Mouse (Mus musculus) neural tube, embryonic 12.5 days (tissue): Measurements from ENCODE around the gene Lrp1. TPM values are rescaled to one million over a fixed set of nuclear protein-coding genes. Genes with fewer than 3 reads are reported as not detected.

ENCODE experiments used
- ATAC-seq: fragments of 200-750 bp; cut with Nextera tagmentation; 2 replicates; pipeline ENCODE4 v1.8.0; 2017; ENCODE audit warnings: low read depth, mild to moderate bottlenecking, moderate TSS enrichment, moderate library complexity; ENCODE audit not compliant: low FRiP score
- H3K27ac ChIP-seq: fragments of 300-500 bp; sonication (generic); 2 replicates; pipeline ENCODE4 v1.5.1; 2016
- H3K27me3 ChIP-seq: fragments of 300-500 bp; sonication (generic); replicated peaks from 2 replicates; pipeline ENCODE4 v1.6.1; 2016; ENCODE audit warnings: mild to moderate bottlenecking
- H3K36me3 ChIP-seq: fragments of 300-500 bp; sonication (generic); 2 replicates; pipeline ENCODE4 v1.6.1; 2016; ENCODE audit warnings: mild to moderate bottlenecking
- H3K4me1 ChIP-seq: fragments of 300-500 bp; sonication (generic); 2 replicates; pipeline ENCODE4 v1.6.1; 2016
- H3K4me2 ChIP-seq: fragments of 300-500 bp; sonication (generic); replicated peaks from 2 replicates; pipeline ENCODE4 v1.6.1; 2016; ENCODE audit warnings: mild to moderate bottlenecking
- H3K4me3 ChIP-seq: fragments of 300-500 bp; sonication (generic); 2 replicates; pipeline ENCODE4 v1.5.1; 2016
- H3K9ac ChIP-seq: fragments of 300-500 bp; sonication (generic); 2 replicates; pipeline ENCODE4 v1.6.1; 2016; ENCODE audit warnings: mild to moderate bottlenecking
- H3K9me3 ChIP-seq: fragments of 300-500 bp; sonication (generic); 2 replicates; pipeline ENCODE4 v1.6.1; 2016; ENCODE audit warnings: mild to moderate bottlenecking
- WGBS: fragments of 180-500 bp; shearing (Covaris S2); methylation state at CpG from one replicate; pipeline ENCODE4 v1.1.7; 2016; 5-methylcytosine and 5-hydroxymethylcytosine counted together
- polyA plus RNA-seq: library from polyadenylated mRNA; unstranded; fragments of >200 nt; fragmentation: Nextera tagmentation; extraction: Ambion mirVana; gene quantifications from 2 replicates; pipeline ENCODE4 v1.2.1, GENCODE M21; 2016

Gene Lrp1
- polyA plus RNA-seq, 1 experiment from 2014 or later: 96.0 TPM

GRCm38 (mm10) chr10:127609415-127610065, 11.4 kb downstream of the Lrp1 start:
- H3K27ac ChIP-seq: no peak overlapping the region
- peaks cover 7% of the 10 kb centered on the region for H3K4me1 ChIP-seq
- no peaks in the 10 kb centered on the region for H3K9me3 ChIP-seq
- peaks cover 79% of the 10 kb centered on the region for H3K36me3 ChIP-seq
- 82% methylated on average over 9 of the region's 9 CpGs for WGBS
- ATAC-seq: no peak
- H3K4me3 ChIP-seq: no peak overlapping the region
- no peak overlapping the region for H3K4me2 ChIP-seq
- H3K27me3 ChIP-seq: no peaks in the 10 kb centered on the region
- no peak overlapping the region for H3K9ac ChIP-seq

DNA sequence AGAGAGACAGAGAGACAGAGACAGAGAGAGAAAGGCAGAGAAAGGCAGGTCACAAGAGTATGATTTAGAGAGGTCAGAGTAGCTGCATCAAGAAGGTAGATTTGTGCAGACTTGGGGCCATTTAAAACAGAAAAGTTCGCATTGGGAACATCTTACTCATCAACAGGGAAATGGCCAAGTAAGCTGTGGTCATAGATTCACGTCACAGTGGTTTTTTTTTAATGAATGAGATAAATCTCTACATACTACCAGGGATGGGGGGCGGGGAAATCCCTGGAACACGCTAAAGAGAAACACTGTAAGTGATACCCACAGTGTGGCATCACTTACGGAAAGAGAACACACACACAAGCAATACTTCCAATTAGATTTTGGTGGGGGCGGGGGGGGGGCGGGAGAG, 13.9 kb downstream of the Lrp1 start:
- no peak overlapping the region for H3K9ac ChIP-seq
- H3K36me3 ChIP-seq: peaks cover 97% of the 10 kb centered on the region
- no peak for ATAC-seq
- H3K4me3 ChIP-seq: no peak overlapping the region
- H3K9me3 ChIP-seq: no peaks in the 10 kb centered on the region
- H3K4me1 ChIP-seq: no peaks in the 10 kb centered on the region
- no peak overlapping the region for H3K4me2 ChIP-seq
- WGBS: 85% methylated on average over 7 of the region's 7 CpGs
- no peaks in the 10 kb centered on the region for H3K27me3 ChIP-seq
- no peak overlapping the region for H3K27ac ChIP-seq

GRCm38 (mm10) chr10:127605756-127606155, 15.2 kb downstream of the Lrp1 start:
- H3K9ac ChIP-seq: no peak overlapping the region
- peaks cover 96% of the 10 kb centered on the region for H3K36me3 ChIP-seq
- H3K4me1 ChIP-seq: no peaks in the 10 kb centered on the region
- no peak for ATAC-seq
- H3K27ac ChIP-seq: no peak overlapping the region
- WGBS: 94% methylated on average over 9 of the region's 9 CpGs
- no peak overlapping the region for H3K4me2 ChIP-seq
- H3K9me3 ChIP-seq: no peaks in the 10 kb centered on the region
- no peak overlapping the region for H3K4me3 ChIP-seq
- no peaks in the 10 kb centered on the region for H3K27me3 ChIP-seq

DNA sequence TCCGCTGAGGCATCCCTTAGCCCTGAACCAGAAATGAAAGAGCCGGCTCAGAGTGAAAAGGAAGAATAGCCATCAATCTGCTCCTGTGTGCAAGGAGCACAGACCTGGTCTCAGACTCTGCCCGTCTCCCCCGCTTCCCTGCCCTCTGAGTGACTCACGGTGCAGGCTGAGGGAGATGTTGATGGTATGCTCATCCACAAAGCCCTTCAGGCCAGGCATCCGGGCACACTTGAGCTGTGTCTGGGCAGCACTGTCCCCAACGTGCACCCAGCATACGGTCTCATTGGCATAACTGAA, 15.7 kb downstream of the Lrp1 start:
- no peak overlapping the region for H3K4me2 ChIP-seq
- no peak overlapping the region for H3K4me3 ChIP-seq
- H3K9me3 ChIP-seq: no peaks in the 10 kb centered on the region
- H3K9ac ChIP-seq: no peak overlapping the region
- 85% methylated on average over 8 of the region's 8 CpGs for WGBS
- H3K27ac ChIP-seq: no peak overlapping the region
- ATAC-seq: no peak
- H3K27me3 ChIP-seq: no peaks in the 10 kb centered on the region
- H3K36me3 ChIP-seq: peaks cover 96% of the 10 kb centered on the region
- H3K4me1 ChIP-seq: no peaks in the 10 kb centered on the region

GRCm38 (mm10) chr10:127604465-127605250, 16.3 kb downstream of the Lrp1 start:
- no peak for ATAC-seq
- Histone ChIP-seq H3K27me3 (no peaks in the 10 kb centered on the region), H3K9ac (no peak overlapping the region), H3K27ac (no peak overlapping the region), H3K4me1 (no peaks in the 10 kb centered on the region), H3K9me3 (no peaks in the 10 kb centered on the region), H3K4me3 (no peak overlapping the region), H3K4me2 (no peak overlapping the region), H3K36me3 (peaks cover 94% of the 10 kb centered on the region)
- WGBS: 69% methylated on average over 15 of the region's 15 CpGs

GRCm38 (mm10) chr10:127603437-127604371, 17.2 kb downstream of the Lrp1 start:
- no peak overlapping the region for H3K27ac ChIP-seq
- 79% methylated on average over 13 of the region's 13 CpGs for WGBS

GRCm38 (mm10) chr10:127602194-127602593, 18.8 kb downstream of the Lrp1 start:
- no peaks in the 10 kb centered on the region for H3K9me3 ChIP-seq
- peaks cover 12% of the 10 kb centered on the region for H3K4me1 ChIP-seq
- no peak overlapping the region for H3K27ac ChIP-seq
- 96% methylated on average over 6 of the region's 6 CpGs for WGBS
- H3K36me3 ChIP-seq: peaks cover 89% of the 10 kb centered on the region
- no peak overlapping the region for H3K9ac ChIP-seq
- H3K27me3 ChIP-seq: no peaks in the 10 kb centered on the region
- no peak overlapping the region for H3K4me3 ChIP-seq
- no peak overlapping the region for H3K4me2 ChIP-seq
- ATAC-seq: no peak

More at GRCm38 (mm10) chr10:127603437-127604371, 17.2 kb downstream of the Lrp1 start:
- Histone ChIP-seq H3K4me3 (no peak overlapping the region), H3K9ac (no peak overlapping the region), H3K9me3 (no peaks in the 10 kb centered on the region), H3K4me1 (no peaks in the 10 kb centered on the region), H3K4me2 (no peak overlapping the region), H3K36me3 (peaks cover 93% of the 10 kb centered on the region), H3K27me3 (no peaks in the 10 kb centered on the region)
- no peak for ATAC-seq

DNA sequence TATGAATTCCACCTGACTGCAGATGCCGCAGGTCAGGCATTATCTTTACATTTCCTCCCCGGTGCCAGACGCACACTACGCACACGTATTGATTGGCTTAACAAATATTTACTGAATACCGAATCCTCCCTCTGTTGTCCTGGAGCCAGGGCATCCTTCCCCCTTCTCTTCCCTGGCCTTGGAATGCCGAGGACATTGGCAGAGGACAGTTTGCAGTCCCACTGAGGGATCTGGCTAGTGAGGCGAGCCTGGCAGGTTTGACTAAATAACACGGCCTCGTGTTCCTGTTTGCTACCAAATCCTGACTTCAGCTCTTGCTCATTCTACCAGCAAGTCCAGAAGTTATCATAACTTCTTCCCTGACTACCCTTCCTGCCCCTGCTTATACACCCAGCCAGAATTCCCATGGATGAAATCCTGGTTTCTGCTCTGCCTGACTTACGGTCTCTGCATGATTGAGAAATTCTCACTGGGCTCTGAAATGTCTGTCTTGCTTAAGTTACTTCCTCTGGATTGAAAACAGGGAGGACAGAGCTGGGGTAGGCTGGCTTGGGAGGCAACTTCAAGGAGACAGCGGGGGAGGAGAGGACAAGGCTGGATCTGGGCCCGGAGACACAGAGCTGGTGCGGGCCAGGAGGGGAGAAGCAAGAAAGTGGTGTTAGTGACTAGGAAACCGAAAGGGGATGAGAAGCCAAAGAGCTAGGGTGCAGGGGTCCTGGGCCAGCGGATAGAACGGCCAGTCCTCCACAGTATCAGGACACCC, 21.0 kb downstream of the Lrp1 start:
- WGBS: 79% methylated on average over 17 of the region's 17 CpGs
- Histone ChIP-seq H3K4me1 (peaks cover 20% of the 10 kb centered on the region), H3K27ac (no peak overlapping the region), H3K36me3 (peaks cover 84% of the 10 kb centered on the region), H3K9ac (no peak overlapping the region), H3K9me3 (no peaks in the 10 kb centered on the region), H3K27me3 (no peaks in the 10 kb centered on the region), H3K4me3 (no peak overlapping the region), H3K4me2 (no peak overlapping the region)
- ATAC-seq: no peak

DNA sequence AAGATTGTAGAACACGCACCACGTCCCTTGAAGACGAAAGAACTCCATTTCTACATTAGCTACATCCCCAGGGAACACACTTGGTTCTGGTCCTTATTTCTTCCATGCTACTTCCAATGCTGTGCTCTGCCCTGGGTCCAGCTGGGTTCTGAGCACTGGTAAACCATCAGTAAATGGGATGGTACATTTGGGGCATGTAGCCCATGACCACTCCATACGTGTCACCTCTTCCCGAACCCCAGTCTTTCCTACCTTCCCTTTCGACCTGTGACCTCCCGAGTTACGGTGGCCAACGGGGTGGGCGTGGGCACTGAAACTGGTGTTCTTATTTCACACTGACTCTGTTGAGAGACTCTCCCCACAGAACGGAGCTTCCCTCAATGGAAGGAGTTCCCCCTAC, 21.7 kb downstream of the Lrp1 start:
- H3K9me3 ChIP-seq: no peaks in the 10 kb centered on the region
- peaks cover 20% of the 10 kb centered on the region for H3K4me1 ChIP-seq
- no peak overlapping the region for H3K9ac ChIP-seq
- ATAC-seq: no peak
- no peak overlapping the region for H3K4me2 ChIP-seq
- H3K4me3 ChIP-seq: no peak overlapping the region
- H3K27ac ChIP-seq: no peak overlapping the region
- WGBS: 81% methylated on average over 11 of the region's 11 CpGs
- H3K36me3 ChIP-seq: peaks cover 84% of the 10 kb centered on the region
- no peaks in the 10 kb centered on the region for H3K27me3 ChIP-seq

DNA sequence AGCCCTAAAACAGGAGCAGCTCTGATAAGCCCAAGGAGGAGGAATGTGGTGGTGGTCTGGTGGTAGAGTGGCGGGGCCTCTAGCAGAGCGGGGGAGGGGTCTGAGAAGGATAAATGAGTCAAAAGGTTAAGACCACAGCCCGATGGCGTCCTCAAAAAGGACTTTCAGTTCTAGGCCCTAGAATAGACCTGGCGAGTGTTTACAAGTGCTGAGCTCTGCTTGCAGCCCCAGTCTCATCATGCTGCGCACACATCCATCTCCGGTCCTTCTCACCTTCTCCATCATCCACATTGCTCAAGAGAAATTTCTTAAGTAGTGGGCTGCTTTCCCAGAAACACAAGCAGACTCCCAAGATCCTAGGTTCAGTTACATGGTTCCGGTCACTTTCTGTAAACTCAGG, 22.3 kb downstream of the Lrp1 start:
- Histone ChIP-seq H3K9me3 (no peaks in the 10 kb centered on the region), H3K36me3 (peaks cover 84% of the 10 kb centered on the region), H3K9ac (no peak overlapping the region), H3K4me1 (peaks cover 20% of the 10 kb centered on the region), H3K4me3 (no peak overlapping the region), H3K27me3 (no peaks in the 10 kb centered on the region), H3K4me2 (no peak overlapping the region), H3K27ac (no peak overlapping the region)
- 71% methylated on average over 8 of the region's 8 CpGs for WGBS
- ATAC-seq: no peak

- Histone ChIP-seq H3K4me2 (no peak overlapping the region), H3K4me3 (no peak overlapping the region), H3K36me3 (peaks cover 84% of the 10 kb centered on the region), H3K9ac (no peak overlapping the region), H3K9me3 (no peaks in the 10 kb centered on the region), H3K27ac (no peak overlapping the region; the same call in 1 of the 2 replicates), H3K27me3 (no peaks in the 10 kb centered on the region), H3K4me1 (peaks cover 20% of the 10 kb centered on the region)
- 84% methylated on average over 5 of the region's 5 CpGs for WGBS
- ATAC-seq: no peak
These were observed 23.5 kb downstream of the Lrp1 start for GRCm38 (mm10) chr10:127597311-127597901.
